Mouse (Mus musculus): Measurements from ENCODE around the gene Fam162a.
"Not testable (repeated sequence)": the region's sequence is repeated elsewhere in the genome, so short reads cannot be mapped to it uniquely, and the experiment has no call there.

Gene Fam162a

GRCm38 (mm10) chr16:36071450-36072379, at the start of gene Fam162a, which contains the start of gene Ccdc58:
TSS of gene Fam162a (minus strand) at chr16:36071594.
TSS of gene Ccdc58 (plus strand) at chr16:36071685.
- DNase-seq (ENCODE audit: extremely low spot score): peak; percentile 93

GRCm38 (mm10) chr16:36115751-36116150, 44.4 kb upstream of the Fam162a start:
- DNase-seq (ENCODE audit: extremely low spot score): not testable (repeated sequence)

- DNase-seq (ENCODE audit: extremely low spot score): not testable (repeated sequence)
These were observed 40.1 kb upstream of the Fam162a start for GRCm38 (mm10) chr16:36111486-36111885.

GRCm38 (mm10) chr16:36102211-36102610, 30.8 kb upstream of the Fam162a start:
- DNase-seq (ENCODE audit: extremely low spot score): no peak

- no peak for DNase-seq (ENCODE audit: extremely low spot score)
These were observed 30.1 kb upstream of the Fam162a start for GRCm38 (mm10) chr16:36101526-36101925.

GRCm38 (mm10) chr16:36097813-36098499, 26.6 kb upstream of the Fam162a start:
- DNase-seq (ENCODE audit: extremely low spot score): not testable (repeated sequence)

GRCm38 (mm10) chr16:36094079-36094478, 22.7 kb upstream of the Fam162a start:
- no peak for DNase-seq (ENCODE audit: extremely low spot score)

GRCm38 (mm10) chr16:36090785-36091509, 19.6 kb upstream of the Fam162a start:
- no peak for DNase-seq (ENCODE audit: extremely low spot score)

GRCm38 (mm10) chr16:36089850-36090616, 18.6 kb upstream of the Fam162a start:
- no peak for DNase-seq (ENCODE audit: extremely low spot score)

GRCm38 (mm10) chr16:36089065-36089464, 17.7 kb upstream of the Fam162a start:
- DNase-seq (ENCODE audit: extremely low spot score): no peak

- no peak for DNase-seq (ENCODE audit: extremely low spot score)
These were observed 16.5 kb upstream of the Fam162a start for GRCm38 (mm10) chr16:36087846-36088245.

- no peak for DNase-seq (ENCODE audit: extremely low spot score)
These were observed 8.5 kb upstream of the Fam162a start for GRCm38 (mm10) chr16:36079916-36080315.

GRCm38 (mm10) chr16:36074772-36075171, 3.4 kb upstream of the Fam162a start:
- DNase-seq (ENCODE audit: extremely low spot score): no peak

- no peak for DNase-seq (ENCODE audit: extremely low spot score)
These were observed 1.1 kb upstream of the Fam162a start for GRCm38 (mm10) chr16:36072410-36073011.

- no peak for DNase-seq (ENCODE audit: extremely low spot score)
These were observed 334 bp downstream of the Fam162a start for GRCm38 (mm10) chr16:36071071-36071449.

GRCm38 (mm10) chr16:36069819-36070575, 1.4 kb downstream of the Fam162a start:
- no peak for DNase-seq (ENCODE audit: extremely low spot score)

- DNase-seq (ENCODE audit: extremely low spot score): no peak
These were observed 3.0 kb downstream of the Fam162a start for GRCm38 (mm10) chr16:36068356-36068755.

- no peak for DNase-seq (ENCODE audit: extremely low spot score)
These were observed 3.7 kb downstream of the Fam162a start for GRCm38 (mm10) chr16:36067694-36068093.

- DNase-seq (ENCODE audit: extremely low spot score): no peak
These were observed 6.5 kb downstream of the Fam162a start for GRCm38 (mm10) chr16:36064904-36065303.

- DNase-seq (ENCODE audit: extremely low spot score): no peak
These were observed 8.1 kb downstream of the Fam162a start for GRCm38 (mm10) chr16:36063315-36063714.
